7 mouse cellular contexts compared by ENCODE assay signal in genomic region chr17:31541460-31541831, GRCm38 (mm10). TPM values are rescaled to one million over a fixed set of nuclear protein-coding genes. Genes with fewer than 3 reads are reported as not detected.
DNase-seq lines count a peak whose midpoint lies in the region; ATAC-seq lines count a peak whose summit lies in the region.

No protein-coding gene starts in this region.

- ATAC-seq in midbrain, embryonic 11.5 days (ENCODE audit: low FRiP score) = no peak
- ATAC-seq in midbrain, embryonic 15.5 days (replicated peaks) = no peak
- peak; percentile 49 for ATAC-seq in forebrain, embryonic 14.5 days
- no peak for ATAC-seq in kidney, embryonic 15.5 days (replicated peaks; ENCODE audit: low FRiP score)
- ATAC-seq in stomach, embryonic 16.5 days (ENCODE audit: insufficient read depth, low FRiP score) = 0 out of 2 replicates have a peak, but pooled peaks have one; percentile 26

- no peak overlapping the region for H3K4me3 ChIP-seq in midbrain, embryonic 11.5 days (ENCODE audit: low read depth, low read length)
- H3K4me3 ChIP-seq in midbrain, embryonic 15.5 days = no peak overlapping the region
- no peak overlapping the region for H3K4me3 ChIP-seq in forebrain, embryonic 14.5 days (ENCODE audit: low read depth, low read length)
- no peak overlapping the region for H3K4me3 ChIP-seq in kidney, embryonic 15.5 days (replicated peaks)
- H3K4me3 ChIP-seq in stomach, embryonic 16.5 days (replicated peaks; ENCODE audit: low read length) = no peak overlapping the region

- H3K36me3 ChIP-seq in midbrain, embryonic 11.5 days (ENCODE audit: control insufficient read depth, insufficient read depth, low read length) = no peaks in the 10 kb centered on the region
- no peaks in the 10 kb centered on the region for H3K36me3 ChIP-seq in midbrain, embryonic 15.5 days (replicated peaks)
- H3K36me3 ChIP-seq in forebrain, embryonic 14.5 days (ENCODE audit: control insufficient read depth, insufficient read depth, low read length) = no peaks in the 10 kb centered on the region
- H3K36me3 ChIP-seq in kidney, embryonic 15.5 days = no peaks in the 10 kb centered on the region
- H3K36me3 ChIP-seq in stomach, embryonic 16.5 days (ENCODE audit: control insufficient read depth, insufficient read depth, low read length) = no peaks in the 10 kb centered on the region

- H3K4me2 ChIP-seq in midbrain, embryonic 11.5 days = no peak overlapping the region
- H3K4me2 ChIP-seq in midbrain, embryonic 15.5 days = no peak overlapping the region
- no peak overlapping the region for H3K4me2 ChIP-seq in forebrain, embryonic 14.5 days (ENCODE audit: low read length)
- no peak overlapping the region for H3K4me2 ChIP-seq in kidney, embryonic 15.5 days
- no peak overlapping the region for H3K4me2 ChIP-seq in stomach, embryonic 16.5 days (ENCODE audit: low read depth, low read length)

- H3K9me3 ChIP-seq in midbrain, embryonic 11.5 days (ENCODE audit: control insufficient read depth, low read length) = no peaks in the 10 kb centered on the region
- no peaks in the 10 kb centered on the region for H3K9me3 ChIP-seq in midbrain, embryonic 15.5 days
- H3K9me3 ChIP-seq in forebrain, embryonic 14.5 days (replicated peaks; ENCODE audit: control insufficient read depth, low read length) = no peaks in the 10 kb centered on the region
- no peaks in the 10 kb centered on the region for H3K9me3 ChIP-seq in kidney, embryonic 15.5 days (replicated peaks)
- no peaks in the 10 kb centered on the region for H3K9me3 ChIP-seq in stomach, embryonic 16.5 days (replicated peaks; ENCODE audit: control insufficient read depth, low read length)

- H3K27ac ChIP-seq in midbrain, embryonic 11.5 days (ENCODE audit: low read depth, low read length) = no peak overlapping the region
- H3K27ac ChIP-seq in midbrain, embryonic 15.5 days = no peak overlapping the region
- peak overlapping the region; percentile 62 for H3K27ac ChIP-seq in forebrain, embryonic 14.5 days (ENCODE audit: low read depth, low read length)
- peak overlapping the region; percentile 52 for H3K27ac ChIP-seq in kidney, embryonic 15.5 days
- peak overlapping the region; percentile 41 for H3K27ac ChIP-seq in stomach, embryonic 16.5 days (ENCODE audit: low read length)

- peak; percentile 77 for DNase-seq in midbrain, embryonic 11.5 days (ENCODE audit: low spot score, missing footprints)
- DNase-seq in forebrain, embryonic 14.5 days (ENCODE audit: low spot score) = peak; percentile 64
- DNase-seq in urinary bladder, postnatal 25 days (ENCODE audit: low spot score) = no peak
- no peak for DNase-seq in MN1 (ENCODE audit: low spot score)

- no peaks in the 10 kb centered on the region for H3K4me1 ChIP-seq in midbrain, embryonic 11.5 days (ENCODE audit: control insufficient read depth, insufficient read depth, low read length)
- no peaks in the 10 kb centered on the region; the same call in 1 of the 2 replicates for H3K4me1 ChIP-seq in midbrain, embryonic 15.5 days
- H3K4me1 ChIP-seq in forebrain, embryonic 14.5 days (ENCODE audit: control insufficient read depth, insufficient read depth, low read length) = no peaks in the 10 kb centered on the region
- H3K4me1 ChIP-seq in kidney, embryonic 15.5 days = peaks cover 15% of the 10 kb centered on the region
- H3K4me1 ChIP-seq in stomach, embryonic 16.5 days (ENCODE audit: control insufficient read depth, insufficient read depth, low read length) = peaks cover 14% of the 10 kb centered on the region; the same call in 1 of the 2 replicates

- no peak overlapping the region for H3K9ac ChIP-seq in midbrain, embryonic 11.5 days (ENCODE audit: low read length)
- H3K9ac ChIP-seq in midbrain, embryonic 15.5 days = no peak overlapping the region
- H3K9ac ChIP-seq in forebrain, embryonic 14.5 days (ENCODE audit: low read length) = no peak overlapping the region
- H3K9ac ChIP-seq in kidney, embryonic 15.5 days = no peak overlapping the region
- H3K9ac ChIP-seq in stomach, embryonic 16.5 days (ENCODE audit: low read length) = peak overlapping the region; percentile 18; the same call in 1 of the 2 replicates

- no peaks in the 10 kb centered on the region for H3K27me3 ChIP-seq in midbrain, embryonic 11.5 days (ENCODE audit: control insufficient read depth, insufficient read depth, low read length)
- H3K27me3 ChIP-seq in midbrain, embryonic 15.5 days (replicated peaks) = no peaks in the 10 kb centered on the region
- H3K27me3 ChIP-seq in forebrain, embryonic 14.5 days (replicated peaks; ENCODE audit: control insufficient read depth, insufficient read depth, low read length) = no peaks in the 10 kb centered on the region
- no peaks in the 10 kb centered on the region for H3K27me3 ChIP-seq in kidney, embryonic 15.5 days
- no peaks in the 10 kb centered on the region for H3K27me3 ChIP-seq in stomach, embryonic 16.5 days (ENCODE audit: control insufficient read depth, insufficient read depth, low read length)

- 63% methylated on average over 6 of the region's 6 CpGs for WGBS in midbrain, embryonic 11.5 days
- 33% methylated on average over 6 of the region's 6 CpGs for WGBS in midbrain, embryonic 15.5 days
- 30% methylated on average over 6 of the region's 6 CpGs for WGBS in forebrain, embryonic 14.5 days
- WGBS in kidney, embryonic 15.5 days = 42% methylated on average over 6 of the region's 6 CpGs
- 23% methylated on average over 6 of the region's 6 CpGs for WGBS in stomach, embryonic 16.5 days

RNA-seq across cellular contexts. Expression of gene Ndufv3, which starts 21.5 kb away (rescaled TPM):
- polyA plus RNA-seq in midbrain, embryonic 11.5 days (2014; fragmentation: Nextera tagmentation; extraction: Ambion mirVana) = 239 and 249 TPM in 2 replicates
- polyA plus RNA-seq in midbrain, embryonic 15.5 days (2015; fragmentation: Nextera tagmentation; extraction: Ambion mirVana) = 426 and 433 TPM in 2 replicates
- polyA plus RNA-seq in forebrain, embryonic 14.5 days (2014; fragmentation: Nextera tagmentation; extraction: Ambion mirVana) = 377 and 457 TPM in 2 replicates
- 261 TPM in 2 replicates for polyA plus RNA-seq in kidney, embryonic 15.5 days (2015; fragmentation: Nextera tagmentation; extraction: Ambion mirVana)
- polyA plus RNA-seq in stomach, embryonic 16.5 days (2015; fragmentation: Nextera tagmentation; extraction: Ambion mirVana) = 311 and 321 TPM in 2 replicates

RNA-seq across cellular contexts. Expression of gene Wdr4, which starts 21.7 kb away (rescaled TPM):
- 35.4 and 39.4 TPM in 2 replicates for polyA plus RNA-seq in midbrain, embryonic 11.5 days (2014; fragmentation: Nextera tagmentation; extraction: Ambion mirVana)
- polyA plus RNA-seq in midbrain, embryonic 15.5 days (2015; fragmentation: Nextera tagmentation; extraction: Ambion mirVana) = 42.2 and 45.3 TPM in 2 replicates
- 31.3 and 34.3 TPM in 2 replicates for polyA plus RNA-seq in forebrain, embryonic 14.5 days (2014; fragmentation: Nextera tagmentation; extraction: Ambion mirVana)
- 46.5 and 49.6 TPM in 2 replicates for polyA plus RNA-seq in kidney, embryonic 15.5 days (2015; fragmentation: Nextera tagmentation; extraction: Ambion mirVana)
- polyA plus RNA-seq in stomach, embryonic 16.5 days (2015; fragmentation: Nextera tagmentation; extraction: Ambion mirVana) = 33.8 and 42.3 TPM in 2 replicates

RNA-seq across cellular contexts. Expression of gene Pknox1, which starts 23.1 kb away (rescaled TPM):
- 22.4 and 22.7 TPM in 2 replicates for polyA plus RNA-seq in midbrain, embryonic 11.5 days (2014; fragmentation: Nextera tagmentation; extraction: Ambion mirVana)
- 21.0 and 21.6 TPM in 2 replicates for polyA plus RNA-seq in midbrain, embryonic 15.5 days (2015; fragmentation: Nextera tagmentation; extraction: Ambion mirVana)
- 36.4 and 36.8 TPM in 2 replicates for polyA plus RNA-seq in forebrain, embryonic 14.5 days (2014; fragmentation: Nextera tagmentation; extraction: Ambion mirVana)
- polyA plus RNA-seq in kidney, embryonic 15.5 days (2015; fragmentation: Nextera tagmentation; extraction: Ambion mirVana) = 36.7 and 40.5 TPM in 2 replicates
- polyA plus RNA-seq in stomach, embryonic 16.5 days (2015; fragmentation: Nextera tagmentation; extraction: Ambion mirVana) = 33.4 and 34.5 TPM in 2 replicates

Comparison
In these comparisons a context has a peak if more than half of its experiments do, and no peak if none do; other contexts are left out.
1. ATAC-seq: peak in forebrain, embryonic 14.5 days (single experiment) and stomach, embryonic 16.5 days (single experiment); none in midbrain, embryonic 11.5 days (single experiment), midbrain, embryonic 15.5 days (single experiment) and kidney, embryonic 15.5 days (single experiment).
2. DNase-seq: peak in midbrain, embryonic 11.5 days (single experiment) and forebrain, embryonic 14.5 days (single experiment); none in urinary bladder, postnatal 25 days (single experiment) and MN1 (single experiment).
3. H3K27ac ChIP-seq: peak in forebrain, embryonic 14.5 days (single experiment), kidney, embryonic 15.5 days (single experiment) and stomach, embryonic 16.5 days (single experiment); none in midbrain, embryonic 11.5 days (single experiment) and midbrain, embryonic 15.5 days (single experiment).